Mouse (Mus musculus): ENCODE measurements around the gene March8. TPM values are rescaled to one million over a fixed set of nuclear protein-coding genes. Genes with fewer than 3 reads are reported as not detected.

The March8 gene
- polyA plus RNA-seq, 1 experiment: 21.2 TPM

GRCm38 (mm10) chr6:116398136-116398535 lies 60.3 kb downstream of the March8 start:
- H3K79me2 ChIP-seq (ENCODE audit: control insufficient read depth, insufficient read depth): no peaks in the 10 kb centered on the region
- peaks cover 4% of the 10 kb centered on the region for H3K36me3 ChIP-seq (ENCODE audit: control insufficient read depth, insufficient read depth)
- no peaks in the 10 kb centered on the region for H3K27me3 ChIP-seq (ENCODE audit: control insufficient read depth, insufficient read depth, insufficient read length)
- no peak for TF ChIP-seq USF1 (IDR thresholded peaks at IDR 0.05; ENCODE audit: low read depth)
- no peak for TF ChIP-seq CEBPB (IDR thresholded peaks at IDR 0.05; ENCODE audit: low read depth)
- TF ChIP-seq MAX (IDR thresholded peaks at IDR 0.05): no peak
- no peak for TF ChIP-seq FOSL1 (IDR thresholded peaks at IDR 0.05; ENCODE audit: insufficient read depth, low read length, poor library complexity, severe bottlenecking)
- TF ChIP-seq MYOG (IDR thresholded peaks at IDR 0.05; ENCODE audit: control insufficient read depth, extremely low read depth, insufficient read length): no peak
- TF ChIP-seq MYOD1 (IDR thresholded peaks at IDR 0.05; ENCODE audit: control insufficient read depth, insufficient read length, low read depth): no peak
- no peak for TF ChIP-seq CTCF (IDR thresholded peaks at IDR 0.05; ENCODE audit: control insufficient read depth, insufficient read depth, insufficient read length)
- H3ac ChIP-seq (ENCODE audit: control insufficient read depth, insufficient read length, low read depth): no peak overlapping the region
- no peaks in the 10 kb centered on the region for H3K79me3 ChIP-seq (ENCODE audit: low read depth)
- no peak overlapping the region for H3K4me3 ChIP-seq (ENCODE audit: insufficient read depth, poor library complexity, severe bottlenecking)

- no peak for TF ChIP-seq MAX (IDR thresholded peaks at IDR 0.05)
- TF ChIP-seq MYOG (IDR thresholded peaks at IDR 0.05; ENCODE audit: control insufficient read depth, extremely low read depth, insufficient read length): no peak
- no peak for TF ChIP-seq USF1 (IDR thresholded peaks at IDR 0.05; ENCODE audit: low read depth)
- no peak for TF ChIP-seq CTCF (IDR thresholded peaks at IDR 0.05; ENCODE audit: control insufficient read depth, insufficient read depth, insufficient read length)
- TF ChIP-seq MYOD1 (IDR thresholded peaks at IDR 0.05; ENCODE audit: control insufficient read depth, insufficient read length, low read depth): no peak
- TF ChIP-seq FOSL1 (IDR thresholded peaks at IDR 0.05; ENCODE audit: insufficient read depth, low read length, poor library complexity, severe bottlenecking): no peak
- TF ChIP-seq CEBPB (IDR thresholded peaks at IDR 0.05; ENCODE audit: low read depth): no peak
- no peaks in the 10 kb centered on the region for H3K79me3 ChIP-seq (ENCODE audit: low read depth)
Measured at GRCm38 (mm10) chr6:116401746-116402423, 64.1 kb downstream of the March8 start.

DNA sequence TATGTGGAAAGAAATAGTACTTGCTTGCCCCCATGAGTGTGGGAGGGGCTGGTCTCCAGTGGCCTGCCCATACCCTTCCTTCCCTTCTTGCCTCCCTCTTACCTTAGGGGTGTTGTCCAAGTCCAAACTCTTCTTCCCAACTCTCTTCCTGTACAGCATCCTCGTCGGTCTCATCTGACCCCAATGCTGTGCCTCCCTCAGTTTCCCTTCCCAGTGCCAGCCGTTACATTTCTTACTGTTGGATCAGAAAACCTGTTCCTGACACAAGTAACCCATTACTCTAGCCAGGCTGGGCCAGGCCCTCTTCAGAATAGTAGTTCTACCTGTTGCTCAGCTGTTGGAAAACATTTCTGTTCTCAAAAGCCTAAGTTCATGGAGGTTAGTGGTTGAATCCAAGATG lies 64.6 kb downstream of the March8 start:
- TF ChIP-seq USF1 (IDR thresholded peaks at IDR 0.05; ENCODE audit: low read depth) (no peak), FOSL1 (IDR thresholded peaks at IDR 0.05; ENCODE audit: insufficient read depth, low read length, poor library complexity, severe bottlenecking) (no peak), CEBPB (IDR thresholded peaks at IDR 0.05; ENCODE audit: low read depth) (no peak), MYOG (IDR thresholded peaks at IDR 0.05; ENCODE audit: control insufficient read depth, extremely low read depth, insufficient read length) (no peak), MAX (IDR thresholded peaks at IDR 0.05) (no peak), CTCF (IDR thresholded peaks at IDR 0.05; ENCODE audit: control insufficient read depth, insufficient read depth, insufficient read length) (no peak), MYOD1 (IDR thresholded peaks at IDR 0.05; ENCODE audit: control insufficient read depth, insufficient read length, low read depth) (no peak)
- Histone ChIP-seq H3K4me3 (ENCODE audit: insufficient read depth, poor library complexity, severe bottlenecking) (no peak overlapping the region), H3K27me3 (ENCODE audit: control insufficient read depth, insufficient read depth, insufficient read length) (no peaks in the 10 kb centered on the region), H3K79me3 (ENCODE audit: low read depth) (no peaks in the 10 kb centered on the region), H3ac (ENCODE audit: control insufficient read depth, insufficient read length, low read depth) (no peak overlapping the region), H3K79me2 (ENCODE audit: control insufficient read depth, insufficient read depth) (no peaks in the 10 kb centered on the region), H3K36me3 (ENCODE audit: control insufficient read depth, insufficient read depth) (peaks cover 4% of the 10 kb centered on the region)

More at GRCm38 (mm10) chr6:116401746-116402423, 64.1 kb downstream of the March8 start:
- H3K27me3 ChIP-seq (ENCODE audit: control insufficient read depth, insufficient read depth, insufficient read length): no peaks in the 10 kb centered on the region
- no peaks in the 10 kb centered on the region for H3K79me2 ChIP-seq (ENCODE audit: control insufficient read depth, insufficient read depth)
- H3K36me3 ChIP-seq (ENCODE audit: control insufficient read depth, insufficient read depth): peaks cover 4% of the 10 kb centered on the region
- H3K4me3 ChIP-seq (ENCODE audit: insufficient read depth, poor library complexity, severe bottlenecking): no peak overlapping the region
- H3ac ChIP-seq (ENCODE audit: control insufficient read depth, insufficient read length, low read depth): no peak overlapping the region

GRCm38 (mm10) chr6:116405243-116405642 lies 67.4 kb downstream of the March8 start:
- Histone ChIP-seq H3ac (ENCODE audit: control insufficient read depth, insufficient read length, low read depth) (no peak overlapping the region), H3K36me3 (ENCODE audit: control insufficient read depth, insufficient read depth) (peaks cover 4% of the 10 kb centered on the region), H3K79me3 (ENCODE audit: low read depth) (no peaks in the 10 kb centered on the region), H3K4me3 (ENCODE audit: insufficient read depth, poor library complexity, severe bottlenecking) (no peak overlapping the region), H3K79me2 (ENCODE audit: control insufficient read depth, insufficient read depth) (no peaks in the 10 kb centered on the region), H3K27me3 (ENCODE audit: control insufficient read depth, insufficient read depth, insufficient read length) (no peaks in the 10 kb centered on the region)
- TF ChIP-seq MYOG (IDR thresholded peaks at IDR 0.05; ENCODE audit: control insufficient read depth, extremely low read depth, insufficient read length) (no peak), FOSL1 (IDR thresholded peaks at IDR 0.05; ENCODE audit: insufficient read depth, low read length, poor library complexity, severe bottlenecking) (no peak)

DNA sequence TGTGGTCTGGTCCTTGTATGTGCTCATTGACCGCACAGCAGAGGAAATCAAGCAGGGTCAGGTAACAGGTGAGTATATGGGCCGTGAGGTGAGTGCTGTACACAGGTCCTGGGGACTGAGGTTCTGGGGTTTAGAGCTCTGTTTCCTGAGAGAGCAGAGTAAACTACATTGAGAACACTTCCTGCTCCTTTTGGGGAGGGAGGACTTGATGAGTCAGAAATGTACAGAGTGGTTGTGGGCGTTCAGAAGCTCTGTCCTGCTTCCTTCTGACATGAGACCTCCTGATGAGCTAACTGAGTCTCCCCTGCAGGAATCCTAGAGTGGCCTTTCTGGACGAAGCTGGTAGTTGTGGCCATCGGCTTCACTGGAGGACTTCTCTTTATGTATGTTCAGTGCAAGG lies 67.9 kb downstream of the March8 start:
- TF ChIP-seq MAX (IDR thresholded peaks at IDR 0.05) (no peak), CTCF (IDR thresholded peaks at IDR 0.05; ENCODE audit: control insufficient read depth, insufficient read depth, insufficient read length) (no peak), MYOD1 (IDR thresholded peaks at IDR 0.05; ENCODE audit: control insufficient read depth, insufficient read length, low read depth) (peak; percentile 2), MYOG (IDR thresholded peaks at IDR 0.05; ENCODE audit: control insufficient read depth, extremely low read depth, insufficient read length) (no peak), USF1 (IDR thresholded peaks at IDR 0.05; ENCODE audit: low read depth) (no peak)
- Histone ChIP-seq H3K79me2 (ENCODE audit: control insufficient read depth, insufficient read depth) (no peaks in the 10 kb centered on the region), H3K36me3 (ENCODE audit: control insufficient read depth, insufficient read depth) (peaks cover 9% of the 10 kb centered on the region), H3K79me3 (ENCODE audit: low read depth) (no peaks in the 10 kb centered on the region), H3ac (ENCODE audit: control insufficient read depth, insufficient read length, low read depth) (peak overlapping the region; percentile 3), H3K4me3 (ENCODE audit: insufficient read depth, poor library complexity, severe bottlenecking) (no peak overlapping the region), H3K27me3 (ENCODE audit: control insufficient read depth, insufficient read depth, insufficient read length) (no peaks in the 10 kb centered on the region)

GRCm38 (mm10) chr6:116406152-116406551 lies 68.3 kb downstream of the March8 start:
- Histone ChIP-seq H3K79me2 (ENCODE audit: control insufficient read depth, insufficient read depth) (no peaks in the 10 kb centered on the region), H3ac (ENCODE audit: control insufficient read depth, insufficient read length, low read depth) (no peak overlapping the region), H3K4me3 (ENCODE audit: insufficient read depth, poor library complexity, severe bottlenecking) (no peak overlapping the region), H3K27me3 (ENCODE audit: control insufficient read depth, insufficient read depth, insufficient read length) (no peaks in the 10 kb centered on the region), H3K79me3 (ENCODE audit: low read depth) (no peaks in the 10 kb centered on the region), H3K36me3 (ENCODE audit: control insufficient read depth, insufficient read depth) (peaks cover 12% of the 10 kb centered on the region)
- TF ChIP-seq USF1 (IDR thresholded peaks at IDR 0.05; ENCODE audit: low read depth) (peak; percentile 55), MYOG (IDR thresholded peaks at IDR 0.05; ENCODE audit: control insufficient read depth, extremely low read depth, insufficient read length) (no peak), MYOD1 (IDR thresholded peaks at IDR 0.05; ENCODE audit: control insufficient read depth, insufficient read length, low read depth) (peak; percentile 91)

Data from C2C12 (cell line).